Mouse (Mus musculus) embryonic fibroblast, embryonic 13.5 days (primary cell): ENCODE measurements around the gene Gpr19.

ENCODE experiments used
- CTCF ChIP-seq: IDR thresholded peaks from 2 replicates; pipeline ENCODE4 v1.5.1; 2011; ENCODE audit warnings: mild to moderate bottlenecking, control low read depth, low read length, moderate library complexity, borderline replicate concordance; ENCODE audit not compliant: insufficient read depth
- POLR2A ChIP-seq: IDR thresholded peaks from 2 replicates; pipeline ENCODE4 v1.6.1; 2011; ENCODE audit warnings: low read depth, mild to moderate bottlenecking, control low read depth, low read length, moderate library complexity

DNA sequence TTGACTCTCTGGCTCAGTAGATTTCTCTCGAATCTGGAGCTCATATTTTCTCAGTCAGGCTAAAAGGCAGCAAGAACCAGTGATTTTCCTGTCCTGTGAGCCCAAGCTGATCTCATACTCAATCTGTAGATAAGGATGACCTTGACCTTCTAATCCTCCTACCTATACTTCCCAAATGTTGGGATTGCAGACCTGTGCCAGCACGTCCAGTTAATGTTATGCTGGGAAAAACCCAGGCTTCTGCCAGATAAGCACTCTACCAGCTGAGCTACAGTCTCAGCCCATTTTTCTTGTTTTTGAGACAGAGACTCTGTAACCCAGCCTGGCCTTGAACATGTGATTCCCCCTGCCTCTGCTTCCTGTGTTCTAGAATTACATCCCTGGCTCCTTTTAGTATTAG is 58.0 kb downstream of the Gpr19 start:
- no peak for TF ChIP-seq POLR2A
- no peak for TF ChIP-seq CTCF
